Mouse (Mus musculus) neutrophil, adult 5-6 weeks (primary cell): ENCODE measurements around the gene Bsdc1. TPM values are rescaled to one million over a fixed set of nuclear protein-coding genes. Genes with fewer than 3 reads are reported as not detected.
"Not testable (repeated sequence)": the region's sequence is repeated elsewhere in the genome, so short reads cannot be mapped to it uniquely, and the experiment has no call there.

Source experiments
- ATAC-seq: fragments of 151-379, 151-347 bp; 2 replicates; pipeline ENCODE4 v1.8.0; 2017; ENCODE audit warnings: mild to moderate bottlenecking, moderate TSS enrichment; ENCODE audit not compliant: insufficient number of reproducible peaks, poor library complexity, low FRiP score, severe bottlenecking; ENCODE audit errors: extremely low read depth
- total RNA-seq: library from RNA; stranded (forward); fragments of 200-1000 nt; gene quantifications from 2 replicates; pipeline ENCODE4 v1.2.3, GENCODE M21; 2017

The Bsdc1 gene
- total RNA-seq, 1 experiment from 2014 or later: 122 TPM

DNA sequence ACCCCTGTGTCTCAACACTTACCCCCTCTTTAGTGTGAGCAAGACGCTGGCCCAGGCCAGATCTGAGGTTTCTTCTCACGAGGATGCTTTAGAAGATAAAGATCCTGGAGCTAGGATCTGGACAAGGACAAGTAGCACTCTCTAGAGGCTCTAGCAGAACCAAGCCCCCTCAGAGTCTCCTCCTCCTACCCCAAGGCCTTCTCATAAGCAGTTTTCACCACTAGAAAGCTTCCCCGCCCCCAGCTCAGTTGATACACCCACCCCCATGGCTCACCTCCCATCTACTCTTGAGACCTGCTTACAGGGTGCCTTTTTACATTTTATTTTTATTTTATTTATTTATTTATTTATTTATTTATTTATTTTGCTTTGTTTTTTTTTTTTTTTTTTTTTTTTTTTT lies 48.3 kb downstream of the Bsdc1 start:
- no peak for ATAC-seq

DNA sequence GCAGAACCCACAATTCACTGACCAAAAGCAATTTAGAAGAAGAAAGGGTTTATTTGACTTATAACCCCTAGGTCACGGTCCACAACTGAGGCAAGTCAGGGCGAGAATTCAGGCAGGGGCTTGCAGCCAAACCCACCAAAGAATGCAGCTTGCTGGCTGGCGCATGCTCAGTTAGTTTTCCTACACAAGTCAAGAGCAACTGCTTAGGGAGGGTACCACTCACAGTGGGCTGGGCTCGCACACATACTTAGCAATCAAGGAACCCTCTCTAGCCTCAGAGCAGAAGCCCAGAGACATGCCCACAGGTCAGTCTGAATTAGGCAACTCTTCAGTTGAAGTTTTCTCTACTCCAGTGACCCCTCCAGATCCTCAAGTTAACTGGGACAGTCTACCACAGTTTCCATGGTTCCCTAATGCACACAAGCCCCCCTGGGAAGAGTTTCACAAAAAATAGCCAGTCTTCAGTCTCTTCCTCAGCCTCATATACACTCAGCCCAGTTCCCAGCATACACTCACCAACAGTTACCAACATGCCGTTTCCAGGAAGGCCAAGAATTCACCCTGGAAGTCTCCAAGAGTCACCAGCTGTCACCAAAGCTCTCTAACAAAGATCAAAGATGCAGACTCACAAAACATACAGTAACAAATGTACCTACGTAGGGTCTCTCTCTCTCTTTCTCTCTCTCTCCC lies 49.5 kb downstream of the Bsdc1 start:
- ATAC-seq: no peak

DNA sequence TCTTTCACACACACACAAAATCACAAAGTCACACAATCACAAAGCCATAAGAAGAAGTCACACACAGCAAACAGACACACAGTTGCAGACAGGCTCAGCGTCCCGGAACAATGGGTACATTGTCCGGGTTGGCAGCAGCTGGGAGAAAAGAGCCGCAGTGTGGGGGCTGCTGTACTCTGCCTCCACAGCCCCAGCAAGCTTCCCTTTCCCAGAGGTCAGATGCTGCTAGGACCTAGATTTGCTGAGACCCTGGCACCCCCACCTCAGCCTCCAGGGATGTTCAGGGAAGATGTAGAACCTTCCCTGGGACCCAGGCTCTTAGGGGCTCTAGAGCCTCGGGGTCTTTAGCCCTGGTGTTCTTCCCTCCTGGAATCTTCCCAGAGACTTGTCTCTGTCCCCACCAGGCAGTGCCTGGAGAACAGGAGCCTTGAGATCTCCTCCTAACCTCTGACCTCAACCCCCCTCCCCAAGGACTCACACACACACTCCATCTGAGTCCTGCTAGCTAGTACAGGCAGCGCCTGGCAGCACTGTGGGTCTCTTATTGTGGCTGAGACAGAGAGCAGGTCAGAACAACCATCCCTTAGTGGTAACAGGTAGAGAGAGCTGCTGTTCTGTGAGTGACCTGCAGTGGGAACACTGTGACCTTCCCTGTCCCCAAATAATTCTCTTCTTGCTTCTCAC lies 50.2 kb downstream of the Bsdc1 start:
- no peak for ATAC-seq

DNA sequence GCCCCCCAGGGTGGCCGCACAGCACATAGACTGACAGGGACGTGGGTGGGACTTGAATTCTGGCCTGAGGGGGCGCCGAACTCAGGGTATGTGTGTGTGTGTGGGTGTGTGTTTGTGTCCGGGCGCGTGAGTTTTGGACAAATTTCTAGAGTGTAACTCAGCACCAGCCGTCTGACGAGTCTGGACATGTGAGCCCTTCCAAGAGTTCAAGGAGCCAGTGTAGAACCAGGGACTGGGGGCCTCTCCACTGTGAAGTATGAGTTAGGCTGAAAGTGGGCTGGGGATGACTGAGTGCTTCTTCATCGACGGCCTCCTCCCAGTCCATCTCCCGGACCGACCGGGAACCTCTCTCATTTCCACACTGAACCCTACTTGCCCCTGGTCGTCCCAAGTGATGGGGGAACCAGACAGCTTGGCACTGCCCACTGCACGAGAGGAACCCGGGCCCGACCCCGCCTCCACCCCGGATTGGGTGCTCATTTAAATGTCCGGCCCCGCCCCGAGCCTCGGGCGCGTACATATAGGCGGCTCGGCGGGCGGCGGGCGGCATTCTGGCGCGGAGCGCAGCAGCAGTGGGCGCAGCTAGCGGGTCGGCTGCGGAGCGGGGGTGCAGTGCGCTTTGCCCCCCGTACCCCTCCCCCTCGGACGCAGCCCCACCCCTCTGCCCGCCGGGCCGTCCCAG lies 51.8 kb downstream of the Bsdc1 start, which contains the start of gene Marcksl1:
Gene Marcksl1 (plus strand): TSS at position 496 of the 682 bp plus-strand sequence.
- ATAC-seq: peak; percentile 76

DNA sequence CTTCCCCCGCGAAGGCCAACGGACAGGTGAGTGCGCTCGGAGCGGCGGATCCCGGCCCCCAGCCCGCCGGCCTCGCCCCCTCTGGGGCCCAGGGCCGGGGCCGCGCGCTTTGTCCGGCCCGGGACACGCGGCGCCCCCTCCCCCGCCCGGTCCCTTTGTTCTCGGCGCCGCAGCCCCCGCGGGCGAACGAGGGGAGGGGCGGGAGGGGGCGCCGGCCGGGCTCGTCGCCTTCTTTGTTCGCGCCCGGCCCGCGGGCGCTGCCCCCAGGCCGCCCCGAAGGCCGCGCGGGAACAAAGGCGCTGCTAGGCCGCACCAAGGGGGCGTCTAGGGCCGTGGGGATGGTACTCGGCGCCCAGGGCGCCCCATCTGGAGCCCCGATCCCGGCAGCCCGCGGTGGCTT lies 52.5 kb downstream of the Bsdc1 start:
- ATAC-seq: no peak

DNA sequence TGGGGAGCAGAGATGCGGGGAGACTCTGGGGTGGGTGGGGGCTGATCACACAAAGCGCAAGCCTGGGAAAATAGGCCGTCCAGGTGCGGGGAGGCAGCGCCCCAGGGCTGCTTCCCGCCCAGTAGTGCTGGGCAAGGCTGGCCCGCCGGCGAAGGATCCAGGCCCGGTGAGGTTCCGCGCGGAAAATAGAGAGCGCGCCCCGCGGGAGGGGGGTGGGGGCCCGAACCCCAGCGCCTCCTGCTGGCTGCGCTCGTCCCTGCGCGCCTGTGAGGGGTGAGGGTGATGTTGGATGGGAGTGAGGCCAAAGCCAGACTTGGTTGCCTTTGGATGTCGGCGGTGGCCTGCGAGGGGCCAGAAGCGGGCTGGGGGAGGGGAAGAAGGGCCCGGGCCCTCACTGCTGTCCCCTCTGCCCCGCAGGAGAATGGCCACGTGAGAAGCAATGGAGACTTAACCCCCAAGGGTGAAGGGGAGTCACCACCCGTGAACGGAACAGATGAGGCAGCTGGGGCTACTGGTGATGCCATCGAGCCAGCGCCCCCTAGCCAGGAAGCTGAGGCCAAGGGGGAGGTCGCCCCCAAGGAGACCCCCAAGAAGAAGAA lies 53.0 kb downstream of the Bsdc1 start:
- ATAC-seq: peak; percentile 50

DNA sequence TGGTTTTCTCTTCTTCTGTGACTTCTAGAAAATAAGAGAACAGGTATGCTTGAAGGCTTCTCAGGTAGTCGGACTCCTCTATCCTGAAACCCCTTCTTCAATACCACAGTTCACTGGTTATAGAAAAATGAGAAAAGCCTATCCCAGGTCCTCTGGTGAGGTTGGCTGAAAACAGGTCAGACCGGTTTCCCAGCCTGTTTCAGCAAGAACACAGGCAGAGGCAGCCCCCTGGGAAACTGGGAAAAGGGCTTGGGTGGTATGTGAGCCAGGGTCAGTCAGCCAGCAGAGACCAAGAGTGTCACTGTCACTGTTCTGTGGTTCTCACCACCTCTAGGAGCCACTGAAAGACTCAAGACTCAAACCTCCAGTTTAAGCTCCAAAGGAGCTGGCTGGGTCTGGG lies 55.5 kb downstream of the Bsdc1 start:
- ATAC-seq: no peak

DNA sequence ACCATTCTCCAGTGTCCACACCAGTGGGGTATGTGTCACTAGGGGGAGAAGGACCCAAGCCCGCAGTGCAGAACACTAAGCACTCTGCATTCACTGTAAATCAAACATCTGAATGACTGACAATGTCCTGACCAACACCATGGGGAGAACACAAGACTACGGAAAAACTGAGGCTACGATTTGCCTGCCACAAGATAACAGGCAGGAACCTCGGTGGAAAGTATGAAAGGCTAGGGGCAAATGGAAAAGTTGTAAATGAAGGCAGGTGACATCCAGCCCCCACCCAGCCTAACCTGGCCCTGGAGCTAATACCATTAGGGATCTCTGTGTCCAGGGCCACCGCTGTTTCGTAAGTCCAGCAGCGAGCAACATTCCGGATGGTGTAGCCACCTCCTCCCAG lies 57.1 kb downstream of the Bsdc1 start:
- no peak for ATAC-seq

DNA sequence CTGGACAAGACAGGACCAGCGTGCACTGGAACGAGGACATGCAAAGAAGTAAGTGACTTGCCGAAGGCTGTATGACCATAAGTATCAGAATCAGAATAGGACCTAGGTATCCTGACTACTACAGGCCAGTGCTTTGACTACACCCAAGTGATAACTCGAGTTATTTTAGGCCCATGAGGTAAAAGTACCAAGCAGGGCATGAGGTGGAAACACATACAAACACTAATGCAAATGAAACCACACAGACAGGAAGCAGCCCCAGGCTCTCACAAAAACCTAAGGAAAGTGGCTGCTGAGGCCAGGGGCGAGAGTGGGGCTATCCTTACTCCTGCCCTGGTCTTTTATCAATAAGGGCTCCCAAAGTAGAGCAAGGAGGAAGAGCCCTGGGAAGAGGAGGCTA lies 64.0 kb downstream of the Bsdc1 start:
- peak; percentile 88 for ATAC-seq

DNA sequence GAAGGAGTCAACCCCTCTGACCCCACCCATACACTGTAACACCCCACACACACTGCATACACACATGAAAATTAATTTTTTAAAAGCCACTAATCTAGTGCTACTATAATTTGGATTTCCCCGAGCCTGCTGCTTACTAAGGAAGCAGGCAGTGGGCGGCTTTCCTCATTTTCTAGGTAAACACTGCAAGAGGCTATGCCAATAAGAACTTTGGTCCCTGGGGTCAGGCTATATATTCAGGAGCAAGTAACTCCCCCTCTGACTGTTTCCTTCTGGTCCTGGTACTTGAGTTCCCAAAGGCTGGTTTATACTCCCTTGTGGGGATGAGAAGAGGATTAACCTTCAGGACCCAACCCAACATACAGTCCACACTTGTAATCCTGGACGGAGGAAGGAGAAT lies 64.5 kb downstream of the Bsdc1 start:
- ATAC-seq: no peak

DNA sequence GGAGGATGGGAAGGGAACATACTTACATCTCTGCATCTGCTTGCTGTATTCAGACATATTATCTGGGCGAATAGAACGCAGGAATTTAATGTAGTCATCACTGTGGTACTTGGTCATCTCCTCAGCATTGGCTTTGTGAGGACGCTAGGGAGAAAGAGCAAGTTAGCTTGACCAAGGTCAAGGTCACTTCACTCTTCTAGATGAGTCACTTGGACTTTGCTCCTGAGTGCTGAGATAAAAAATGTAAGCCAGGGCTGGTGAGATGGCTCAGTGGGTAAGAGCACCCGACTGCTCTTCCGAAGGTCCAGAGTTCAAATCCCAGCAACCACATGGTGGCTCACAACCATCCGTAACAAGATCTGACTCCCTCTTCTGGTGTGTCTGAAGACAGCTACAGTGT lies 67.5 kb downstream of the Bsdc1 start:
- ATAC-seq: not testable (repeated sequence)

Other genes with a start within 250 kb of the Bsdc1 start
- 2.0 TPM in 1 of 2 replicates, not detected in the other for gene C77080, start 200.2 kb upstream of the Bsdc1 start, total RNA-seq
- gene Sync, start 174.0 kb upstream of the Bsdc1 start, total RNA-seq: 0.12 TPM in 1 of 2 replicates, not detected in the other
- 61.8 and 63.2 TPM in 2 replicates for gene Rbbp4, start 126.2 kb upstream of the Bsdc1 start, total RNA-seq
- gene Zbtb8os, start 125.9 kb upstream of the Bsdc1 start, total RNA-seq: 52.5 and 55.0 TPM in 2 replicates
- gene Zbtb8a, start 83.5 kb upstream of the Bsdc1 start, total RNA-seq: 2.3 and 3.3 TPM in 2 replicates
- gene Zbtb8b, start 20.7 kb upstream of the Bsdc1 start, total RNA-seq: not detected in 2 replicates
- not detected in 2 replicates for gene Tssk3, start 29.4 kb downstream of the Bsdc1 start, total RNA-seq
- not detected in 2 replicates for gene Fam229a, start 29.6 kb downstream of the Bsdc1 start, total RNA-seq
- gene Marcksl1, start 52.0 kb downstream of the Bsdc1 start, total RNA-seq: 97.5 and 100 TPM in 2 replicates
- gene Hdac1, start 81.1 kb downstream of the Bsdc1 start, total RNA-seq: 81.6 and 87.7 TPM in 2 replicates
- gene Lck, start 112.1 kb downstream of the Bsdc1 start, total RNA-seq: 54.2 and 70.1 TPM in 2 replicates
- gene Fam167b, start 117.0 kb downstream of the Bsdc1 start, total RNA-seq: 0.98 TPM in 1 of 2 replicates, not detected in the other
- 72.7 and 74.6 TPM in 2 replicates for gene Eif3i, start 139.1 kb downstream of the Bsdc1 start, total RNA-seq
- 164 TPM in 2 replicates for gene Tmem234, start 139.1 kb downstream of the Bsdc1 start, total RNA-seq
- 0.49 and 3.8 TPM in 2 replicates for gene Dcdc2b, start 152.7 kb downstream of the Bsdc1 start, total RNA-seq
- gene Iqcc, start 157.5 kb downstream of the Bsdc1 start, total RNA-seq: 25.7 and 27.5 TPM in 2 replicates
- 42.6 and 53.2 TPM in 2 replicates for gene Ccdc28b, start 162.4 kb downstream of the Bsdc1 start, total RNA-seq
- gene Txlna, start 179.5 kb downstream of the Bsdc1 start, total RNA-seq: 39.2 and 41.5 TPM in 2 replicates
- 23.9 and 27.9 TPM in 2 replicates for gene Kpna6, start 211.2 kb downstream of the Bsdc1 start, total RNA-seq
- gene Tmem39b, start 235.3 kb downstream of the Bsdc1 start, total RNA-seq: 4.4 and 5.0 TPM in 2 replicates